Mouse (Mus musculus): ENCODE measurements at regions not wholly inside any gene's neighbourhood (a gene's known extent, or its start where the extent isn't known, plus 50 kb on each side); places are given as distances from the start of the nearest gene placed in this dataset.

DNA sequence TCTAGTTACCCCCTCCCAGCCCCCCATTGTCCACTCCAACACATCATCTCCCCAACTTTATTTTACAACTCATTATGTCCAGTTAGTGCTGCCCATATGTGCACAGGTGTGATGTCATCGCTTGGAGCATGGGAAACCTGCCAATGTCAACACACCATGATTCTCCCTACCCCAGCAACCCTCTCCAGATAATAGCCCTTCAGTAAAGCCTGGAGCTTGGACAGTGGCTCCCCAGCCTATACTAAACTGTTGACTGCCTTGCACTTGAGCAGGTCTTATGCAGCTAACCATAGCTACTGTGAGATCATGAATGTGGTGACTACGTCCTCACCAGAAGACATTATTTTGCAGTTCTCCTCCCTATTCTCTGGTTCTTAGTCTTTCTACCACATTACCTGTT is 570.5 kb upstream of the Adamts9 start:
- Histone ChIP-seq H3K27ac (ENCODE audit: low read length) (no peak overlapping the region), H3K4me2 (ENCODE audit: low read depth, low read length) (no peak overlapping the region), H3K9me3 (ENCODE audit: control insufficient read depth, low read length) (no peaks in the 10 kb centered on the region), H3K27me3 (replicated peaks; ENCODE audit: control insufficient read depth, insufficient read depth, low read length) (no peaks in the 10 kb centered on the region), H3K4me1 (ENCODE audit: control insufficient read depth, insufficient read depth, low read length) (no peaks in the 10 kb centered on the region), H3K9ac (ENCODE audit: low read depth, low read length) (no peak overlapping the region), H3K36me3 (ENCODE audit: control insufficient read depth, insufficient read depth, low read length) (no peaks in the 10 kb centered on the region), H3K4me3 (ENCODE audit: low read length) (no peak overlapping the region)
- no peak for ATAC-seq
- WGBS, result 85% methylated on average over 2 of the region's 2 CpGs

DNA sequence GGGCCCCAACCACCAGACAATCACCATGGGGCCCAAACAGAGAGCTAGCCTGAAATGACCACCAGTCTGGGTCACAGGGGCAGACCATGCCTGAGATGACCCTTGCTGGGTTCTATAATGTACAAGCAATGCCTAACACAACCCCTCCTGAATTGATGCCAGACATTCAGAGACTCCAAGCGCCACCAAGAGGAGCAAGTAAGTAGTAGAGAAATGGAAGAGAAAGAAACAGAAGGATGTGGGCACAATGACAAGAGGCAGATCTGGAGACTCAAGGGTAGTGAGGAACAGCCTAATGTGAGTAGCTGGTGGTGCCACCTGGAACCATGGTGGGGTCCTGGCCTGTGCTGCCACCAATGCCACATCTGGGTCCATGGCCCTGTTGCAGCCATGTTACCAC is 566.6 kb upstream of the Adamts9 start:
- no peak overlapping the region for H3K4me2 ChIP-seq (ENCODE audit: low read depth, low read length)
- H3K9ac ChIP-seq (ENCODE audit: low read depth, low read length), result no peak overlapping the region
- H3K27ac ChIP-seq (ENCODE audit: low read length), result no peak overlapping the region
- ATAC-seq, result no peak
- no peaks in the 10 kb centered on the region for H3K9me3 ChIP-seq (ENCODE audit: control insufficient read depth, low read length)
- 68% methylated on average over 1 of the region's 1 CpGs for WGBS
- H3K36me3 ChIP-seq (ENCODE audit: control insufficient read depth, insufficient read depth, low read length), result no peaks in the 10 kb centered on the region
- no peak overlapping the region for H3K4me3 ChIP-seq (ENCODE audit: low read length)
- H3K27me3 ChIP-seq (replicated peaks; ENCODE audit: control insufficient read depth, insufficient read depth, low read length), result no peaks in the 10 kb centered on the region
- no peaks in the 10 kb centered on the region for H3K4me1 ChIP-seq (ENCODE audit: control insufficient read depth, insufficient read depth, low read length)

DNA sequence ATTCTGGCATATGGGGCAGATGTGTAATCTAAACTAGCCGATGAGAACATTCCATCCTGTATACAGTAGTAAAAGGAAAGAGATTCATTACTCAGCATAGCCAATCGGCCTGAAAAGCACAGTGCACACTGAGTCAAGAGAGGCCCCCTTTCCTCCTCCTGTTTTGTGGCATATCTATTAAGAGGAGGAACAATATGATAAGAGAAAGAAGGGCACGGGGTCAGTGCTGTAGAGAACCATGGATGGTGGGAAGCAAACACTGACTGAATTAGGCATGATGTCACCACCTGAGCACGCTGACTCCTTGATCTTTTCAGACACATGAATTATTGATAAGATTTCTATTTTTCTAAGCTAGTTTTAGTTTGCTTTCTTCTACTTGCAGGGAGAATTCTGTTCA is 554.5 kb upstream of the Adamts9 start:
- Histone ChIP-seq H3K27me3 (replicated peaks; ENCODE audit: control insufficient read depth, insufficient read depth, low read length) (no peaks in the 10 kb centered on the region), H3K9me3 (ENCODE audit: control insufficient read depth, low read length) (no peaks in the 10 kb centered on the region), H3K9ac (ENCODE audit: low read depth, low read length) (no peak overlapping the region), H3K27ac (ENCODE audit: low read length) (no peak overlapping the region), H3K36me3 (ENCODE audit: control insufficient read depth, insufficient read depth, low read length) (no peaks in the 10 kb centered on the region), H3K4me3 (ENCODE audit: low read length) (no peak overlapping the region), H3K4me2 (ENCODE audit: low read depth, low read length) (no peak overlapping the region), H3K4me1 (ENCODE audit: control insufficient read depth, insufficient read depth, low read length) (no peaks in the 10 kb centered on the region)
- no peak for ATAC-seq
- WGBS, result 45% methylated on average over 4 of the region's 4 CpGs

DNA sequence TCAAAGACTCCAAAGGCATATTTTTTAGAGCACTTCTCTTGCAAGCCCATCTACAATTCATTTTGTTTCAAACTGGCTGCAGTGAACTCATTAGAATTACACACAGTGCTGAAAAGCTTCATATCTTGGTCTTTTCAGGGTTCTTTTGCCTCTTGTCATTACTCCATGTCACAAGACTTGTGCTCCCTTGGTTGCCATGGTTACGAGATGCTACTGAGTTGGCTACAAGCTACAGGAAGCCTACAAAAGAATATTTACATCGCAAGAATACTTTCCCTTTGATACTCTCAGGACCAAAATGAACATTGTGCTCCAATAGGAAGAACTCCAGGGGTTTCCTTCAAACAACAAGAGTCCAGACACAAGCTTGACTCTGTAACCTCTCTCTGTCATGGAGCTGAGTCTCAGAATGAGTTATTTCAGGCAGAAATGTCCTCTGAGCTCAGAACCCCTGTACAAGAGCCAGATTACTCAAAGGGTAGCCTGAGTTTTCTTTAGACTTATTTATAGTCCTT is 545.2 kb upstream of the Adamts9 start:
- no peak for ATAC-seq
- no peaks in the 10 kb centered on the region for H3K4me1 ChIP-seq (ENCODE audit: control insufficient read depth, insufficient read depth, low read length)
- H3K27ac ChIP-seq (ENCODE audit: low read length), result no peak overlapping the region
- H3K4me2 ChIP-seq (ENCODE audit: low read depth, low read length), result no peak overlapping the region
- H3K9me3 ChIP-seq (ENCODE audit: control insufficient read depth, low read length), result no peaks in the 10 kb centered on the region
- no peak overlapping the region for H3K4me3 ChIP-seq (ENCODE audit: low read length)
- H3K36me3 ChIP-seq (ENCODE audit: control insufficient read depth, insufficient read depth, low read length), result no peaks in the 10 kb centered on the region
- no peak overlapping the region for H3K9ac ChIP-seq (ENCODE audit: low read depth, low read length)
- no peaks in the 10 kb centered on the region for H3K27me3 ChIP-seq (replicated peaks; ENCODE audit: control insufficient read depth, insufficient read depth, low read length)
- 80% methylated on average over 2 of the region's 2 CpGs for WGBS

DNA sequence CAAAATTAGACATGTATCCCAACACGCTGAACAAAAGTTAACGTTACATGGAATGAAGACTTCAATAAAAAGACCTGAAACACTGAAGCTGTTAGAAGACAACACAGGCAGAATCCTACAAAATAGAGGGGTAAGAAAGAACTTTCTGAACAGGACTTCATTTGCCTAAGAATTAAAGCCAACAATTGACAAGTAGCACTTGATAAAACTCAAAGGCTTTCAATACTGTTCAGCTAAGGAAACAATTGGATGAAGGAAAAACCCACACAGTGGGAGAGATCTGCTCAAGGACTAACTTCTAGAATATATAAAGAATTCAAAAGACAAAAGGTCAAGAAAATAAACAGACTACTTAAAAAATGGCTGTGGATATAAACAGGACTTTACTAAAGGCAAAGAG is 535.2 kb upstream of the Adamts9 start:
- 84% methylated on average over 2 of the region's 2 CpGs for WGBS
- no peaks in the 10 kb centered on the region for H3K9me3 ChIP-seq (ENCODE audit: control insufficient read depth, low read length)
- no peaks in the 10 kb centered on the region for H3K4me1 ChIP-seq (ENCODE audit: control insufficient read depth, insufficient read depth, low read length)
- H3K27me3 ChIP-seq (replicated peaks; ENCODE audit: control insufficient read depth, insufficient read depth, low read length), result no peaks in the 10 kb centered on the region
- no peak overlapping the region for H3K27ac ChIP-seq (ENCODE audit: low read length)
- no peak for ATAC-seq
- H3K4me3 ChIP-seq (ENCODE audit: low read length), result no peak overlapping the region
- no peak overlapping the region for H3K9ac ChIP-seq (ENCODE audit: low read depth, low read length)
- H3K4me2 ChIP-seq (ENCODE audit: low read depth, low read length), result no peak overlapping the region
- no peaks in the 10 kb centered on the region for H3K36me3 ChIP-seq (ENCODE audit: control insufficient read depth, insufficient read depth, low read length)

DNA sequence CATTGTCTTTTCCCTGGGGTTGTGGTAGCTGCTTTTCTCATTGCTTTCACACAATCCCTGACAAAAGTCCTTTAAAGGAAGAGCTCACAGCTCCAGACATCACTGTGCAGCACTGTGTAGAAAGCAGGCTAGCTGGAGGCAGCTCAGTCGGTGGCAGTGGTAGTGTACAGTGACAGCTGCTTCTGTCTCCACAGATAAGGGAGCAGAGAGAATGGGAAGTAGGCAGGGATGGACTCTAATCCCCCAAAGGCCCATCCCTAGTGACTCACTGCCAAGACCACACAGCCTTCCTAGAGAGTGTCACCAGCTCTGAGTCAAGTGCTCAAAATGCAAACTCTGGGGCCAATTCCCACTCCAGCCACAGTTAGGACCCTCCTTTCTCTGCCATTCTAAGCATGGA is 531.7 kb upstream of the Adamts9 start:
- H3K27ac ChIP-seq (ENCODE audit: low read length), result no peak overlapping the region
- H3K4me1 ChIP-seq (ENCODE audit: control insufficient read depth, insufficient read depth, low read length), result no peaks in the 10 kb centered on the region
- H3K9me3 ChIP-seq (ENCODE audit: control insufficient read depth, low read length), result no peaks in the 10 kb centered on the region
- no peaks in the 10 kb centered on the region for H3K36me3 ChIP-seq (ENCODE audit: control insufficient read depth, insufficient read depth, low read length)
- H3K4me3 ChIP-seq (ENCODE audit: low read length), result no peak overlapping the region
- no peak overlapping the region for H3K9ac ChIP-seq (ENCODE audit: low read depth, low read length)
- WGBS, result 26% methylated on average over 1 of the region's 1 CpGs
- H3K27me3 ChIP-seq (replicated peaks; ENCODE audit: control insufficient read depth, insufficient read depth, low read length), result no peaks in the 10 kb centered on the region
- no peak overlapping the region for H3K4me2 ChIP-seq (ENCODE audit: low read depth, low read length)
- ATAC-seq, result no peak

DNA sequence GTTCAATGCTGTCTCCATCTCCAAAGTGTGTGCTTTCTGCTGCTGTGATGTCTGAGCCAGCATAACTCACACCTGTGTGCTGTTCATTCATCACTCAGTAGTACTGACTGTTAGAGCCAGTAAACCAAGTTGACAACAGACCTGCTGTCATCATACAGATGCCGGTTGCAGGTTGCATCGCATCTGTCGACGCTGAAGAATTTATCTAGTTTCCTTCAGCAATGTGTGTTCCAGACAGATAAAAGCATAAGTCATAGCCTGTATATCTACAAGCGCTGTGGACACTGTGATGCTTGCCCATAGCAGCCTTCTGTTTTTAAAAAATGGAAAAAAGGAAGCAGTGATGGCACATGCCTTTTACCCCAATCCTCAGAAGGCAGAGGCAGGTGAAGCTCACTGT is 524.6 kb upstream of the Adamts9 start:
- Histone ChIP-seq H3K9me3 (ENCODE audit: control insufficient read depth, low read length) (no peaks in the 10 kb centered on the region), H3K9ac (ENCODE audit: low read depth, low read length) (no peak overlapping the region), H3K36me3 (ENCODE audit: control insufficient read depth, insufficient read depth, low read length) (no peaks in the 10 kb centered on the region), H3K27ac (ENCODE audit: low read length) (no peak overlapping the region), H3K4me1 (ENCODE audit: control insufficient read depth, insufficient read depth, low read length) (no peaks in the 10 kb centered on the region), H3K4me3 (ENCODE audit: low read length) (no peak overlapping the region), H3K27me3 (replicated peaks; ENCODE audit: control insufficient read depth, insufficient read depth, low read length) (no peaks in the 10 kb centered on the region), H3K4me2 (ENCODE audit: low read depth, low read length) (no peak overlapping the region)
- no peak for ATAC-seq
- WGBS, result 87% methylated on average over 5 of the region's 5 CpGs

DNA sequence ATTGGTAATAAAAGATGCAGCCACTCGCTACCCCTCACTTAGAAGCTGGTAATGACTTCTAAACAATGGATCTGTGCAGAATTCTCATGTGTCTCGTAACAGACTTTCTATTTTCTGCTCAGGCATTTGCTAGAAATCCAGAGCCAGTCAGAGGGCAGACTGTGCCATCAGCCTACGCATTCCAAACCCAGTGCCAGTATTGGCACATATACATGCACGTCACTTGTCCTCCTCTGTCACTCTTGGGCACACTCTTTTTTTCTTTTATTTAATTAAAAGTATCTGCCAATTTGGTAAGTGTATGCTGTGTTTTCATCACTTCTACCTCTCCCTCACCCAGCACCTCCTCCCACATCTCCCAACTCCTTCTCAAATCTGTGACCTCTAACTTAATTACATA is 519.6 kb upstream of the Adamts9 start:
- Histone ChIP-seq H3K27ac (ENCODE audit: low read length) (no peak overlapping the region), H3K4me1 (ENCODE audit: control insufficient read depth, insufficient read depth, low read length) (no peaks in the 10 kb centered on the region), H3K9me3 (ENCODE audit: control insufficient read depth, low read length) (no peaks in the 10 kb centered on the region), H3K27me3 (replicated peaks; ENCODE audit: control insufficient read depth, insufficient read depth, low read length) (no peaks in the 10 kb centered on the region), H3K36me3 (ENCODE audit: control insufficient read depth, insufficient read depth, low read length) (no peaks in the 10 kb centered on the region), H3K4me3 (ENCODE audit: low read length) (no peak overlapping the region), H3K4me2 (ENCODE audit: low read depth, low read length) (no peak overlapping the region), H3K9ac (ENCODE audit: low read depth, low read length) (no peak overlapping the region)
- WGBS, result 79% methylated on average over 4 of the region's 4 CpGs
- ATAC-seq, result no peak

DNA sequence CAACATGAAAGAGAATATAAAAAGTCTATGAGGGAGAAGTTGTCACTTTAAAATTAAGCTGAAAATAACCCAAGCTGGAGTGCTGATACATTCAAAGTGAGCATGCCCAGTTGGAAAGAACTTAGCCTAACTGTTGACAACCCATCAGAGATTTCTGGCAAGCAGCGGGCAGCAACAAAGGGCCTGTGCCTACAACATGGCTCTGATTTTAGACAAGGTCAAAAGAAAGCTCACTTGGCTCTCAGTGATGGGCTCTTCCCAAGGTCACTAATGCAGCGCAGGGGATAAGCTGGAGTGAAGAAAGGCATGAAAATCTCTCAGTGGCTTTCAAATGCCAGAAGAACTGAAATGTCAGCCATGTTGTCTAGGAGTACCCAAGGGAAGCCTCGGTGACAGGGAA is 518.1 kb upstream of the Adamts9 start:
- Histone ChIP-seq H3K27me3 (replicated peaks; ENCODE audit: control insufficient read depth, insufficient read depth, low read length) (no peaks in the 10 kb centered on the region), H3K9me3 (ENCODE audit: control insufficient read depth, low read length) (no peaks in the 10 kb centered on the region), H3K36me3 (ENCODE audit: control insufficient read depth, insufficient read depth, low read length) (no peaks in the 10 kb centered on the region), H3K27ac (ENCODE audit: low read length) (no peak overlapping the region), H3K9ac (ENCODE audit: low read depth, low read length) (no peak overlapping the region), H3K4me1 (ENCODE audit: control insufficient read depth, insufficient read depth, low read length) (no peaks in the 10 kb centered on the region), H3K4me3 (ENCODE audit: low read length) (no peak overlapping the region), H3K4me2 (ENCODE audit: low read depth, low read length) (no peak overlapping the region)
- WGBS, result 89% methylated on average over 3 of the region's 3 CpGs
- ATAC-seq, result no peak

DNA sequence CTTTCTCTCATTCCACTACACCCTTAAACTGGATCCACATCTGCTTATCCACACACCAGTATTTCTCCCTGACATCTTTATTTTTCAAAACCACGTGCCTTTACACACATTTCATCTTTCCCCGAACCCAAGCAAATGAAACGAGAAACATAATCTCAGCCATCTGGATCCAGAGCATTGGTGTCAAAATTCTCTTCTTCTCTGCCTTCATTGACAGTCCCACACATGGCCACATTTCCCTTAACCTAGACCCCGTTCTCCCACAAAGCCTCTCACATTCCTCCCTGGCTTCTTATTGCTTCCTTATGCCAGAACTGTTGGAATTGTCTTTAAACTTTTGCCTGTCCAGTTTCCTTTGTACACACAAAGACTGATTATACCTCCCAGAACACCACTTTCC is 514.3 kb upstream of the Adamts9 start:
- Histone ChIP-seq H3K36me3 (ENCODE audit: control insufficient read depth, insufficient read depth, low read length) (no peaks in the 10 kb centered on the region), H3K9me3 (ENCODE audit: control insufficient read depth, low read length) (no peaks in the 10 kb centered on the region), H3K9ac (ENCODE audit: low read depth, low read length) (no peak overlapping the region), H3K27ac (ENCODE audit: low read length) (no peak overlapping the region), H3K4me2 (ENCODE audit: low read depth, low read length) (no peak overlapping the region), H3K4me3 (ENCODE audit: low read length) (no peak overlapping the region), H3K27me3 (replicated peaks; ENCODE audit: control insufficient read depth, insufficient read depth, low read length) (no peaks in the 10 kb centered on the region), H3K4me1 (ENCODE audit: control insufficient read depth, insufficient read depth, low read length) (no peaks in the 10 kb centered on the region)
- ATAC-seq, result no peak
- WGBS, result 70% methylated on average over 4 of the region's 4 CpGs

Data from intestine, embryonic 16.5 days (tissue).